Mouse (Mus musculus) heart, embryonic 16.5 days (tissue): Measurements from ENCODE around the gene Hepacam. TPM values are rescaled to one million over a fixed set of nuclear protein-coding genes. Genes with fewer than 3 reads are reported as not detected.

ENCODE experiments used
- ATAC-seq: fragments of 200-750 bp; cut with Nextera tagmentation; replicated peaks from 2 replicates; pipeline ENCODE4 v1.8.0; 2017; ENCODE audit warnings: moderate number of reproducible peaks; ENCODE audit not compliant: insufficient read depth, low FRiP score; ENCODE audit errors: extremely low read depth
- H3K27ac ChIP-seq: fragments of 300-500 bp; sonication (generic); 2 replicates; pipeline ENCODE4 v1.5.1; 2014; ENCODE audit warnings: mild to moderate bottlenecking, low read length, control low read depth, moderate library complexity
- H3K27me3 ChIP-seq: fragments of 300-500 bp; sonication (generic); 2 replicates; pipeline ENCODE4 v1.6.1; 2014; ENCODE audit warnings: low read length, mixed read lengths; ENCODE audit not compliant: control insufficient read depth, insufficient read depth
- H3K36me3 ChIP-seq: fragments of 300-500 bp; sonication (generic); 2 replicates; pipeline ENCODE4 v1.6.1; 2014; ENCODE audit not compliant: control insufficient read depth, insufficient read depth
- H3K4me1 ChIP-seq: fragments of 300-500 bp; sonication (generic); 2 replicates; pipeline ENCODE4 v1.6.1; 2014; ENCODE audit warnings: low read length, mixed read lengths; ENCODE audit not compliant: control insufficient read depth, insufficient read depth
- H3K4me2 ChIP-seq: fragments of 300-500 bp; sonication (generic); 2 replicates; pipeline ENCODE4 v1.6.1; 2014; ENCODE audit warnings: low read depth, mild to moderate bottlenecking, control low read depth, low read length
- H3K4me3 ChIP-seq: fragments of 300-500 bp; sonication (generic); 2 replicates; pipeline ENCODE4 v1.5.1; 2014; ENCODE audit warnings: mild to moderate bottlenecking, control low read depth, low read length
- H3K9ac ChIP-seq: fragments of 300-500 bp; sonication (generic); 2 replicates; pipeline ENCODE4 v1.6.1; 2014; ENCODE audit warnings: low read length, control low read depth
- H3K9me3 ChIP-seq: fragments of 300-500 bp; sonication (generic); replicated peaks from 2 replicates; pipeline ENCODE4 v1.6.1; 2016; ENCODE audit warnings: low read length; ENCODE audit not compliant: control insufficient read depth
- WGBS: fragments of 180-500 bp; shearing (Covaris S2); extraction: QIAGEN DNeasy Blood & Tissue Kit; methylation state at CpG from one replicate; pipeline ENCODE4 v1.1.7; 2014; 5-methylcytosine and 5-hydroxymethylcytosine counted together
- polyA plus RNA-seq: library from polyadenylated mRNA; unstranded; fragments of >200 nt; fragmentation: Nextera tagmentation; extraction: Ambion mirVana; gene quantifications from 2 replicates; pipeline ENCODE4 v1.2.1, GENCODE M21; 2015

Gene Hepacam
- polyA plus RNA-seq, 1 experiment from 2014 or later = 0.08 TPM

DNA sequence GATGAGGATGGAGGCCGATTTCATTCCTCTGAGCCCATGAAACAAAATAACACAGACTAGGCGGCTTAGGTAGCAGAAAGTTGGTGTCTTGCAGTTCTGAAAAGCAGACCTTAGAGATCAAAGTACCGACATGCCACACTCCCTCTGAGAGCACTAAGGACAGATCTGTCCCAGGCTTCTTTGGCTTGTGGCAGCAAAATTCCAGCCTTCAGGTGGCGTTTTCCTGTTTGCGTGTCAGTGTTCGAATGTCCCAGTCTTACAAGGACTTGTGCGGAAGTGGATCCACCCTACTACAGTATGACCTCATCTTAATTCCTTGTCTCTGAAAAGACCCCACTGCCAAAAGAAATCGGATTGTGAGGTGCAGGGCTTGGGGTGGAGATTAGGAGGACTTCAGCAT lies 1.7 kb downstream of the Hepacam start:
- no peaks in the 10 kb centered on the region for H3K36me3 ChIP-seq
- H3K9ac ChIP-seq = no peak overlapping the region
- 0 out of 2 replicates have a peak overlapping the region, but pooled peaks have one; percentile 12 for H3K27ac ChIP-seq
- H3K9me3 ChIP-seq = no peaks in the 10 kb centered on the region
- H3K27me3 ChIP-seq = no peaks in the 10 kb centered on the region
- H3K4me3 ChIP-seq = no peak overlapping the region
- 62% methylated on average over 8 of the region's 8 CpGs for WGBS
- no peaks in the 10 kb centered on the region for H3K4me1 ChIP-seq
- H3K4me2 ChIP-seq = no peak overlapping the region
- peak; percentile 45; the same call in 1 of the 2 replicates for ATAC-seq

DNA sequence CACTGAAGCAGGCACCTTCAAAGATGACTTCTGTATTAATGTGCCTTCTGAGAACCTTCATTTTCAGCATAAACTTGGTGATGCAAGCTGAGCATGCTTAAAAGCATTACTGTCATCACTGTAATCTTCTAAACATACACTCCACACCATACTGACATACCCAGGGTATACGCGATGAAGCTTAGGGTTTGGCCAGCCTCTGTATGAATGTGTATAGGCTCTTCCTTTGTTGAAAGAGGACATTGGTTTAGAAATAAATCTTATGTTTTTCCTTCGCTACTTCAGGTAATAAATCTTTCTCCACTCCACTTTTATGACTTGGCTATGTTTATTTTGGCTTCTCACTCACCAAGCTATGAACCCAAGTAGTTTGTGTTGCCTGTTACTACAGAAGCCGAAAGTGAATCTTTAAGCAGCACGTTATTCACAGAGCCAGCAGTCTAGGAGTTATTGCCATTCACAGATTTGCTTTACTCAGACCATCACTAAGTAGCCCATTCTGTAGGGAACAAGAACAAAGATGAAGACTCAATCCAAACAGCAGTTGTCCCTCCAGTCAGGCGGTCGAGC lies 4.2 kb downstream of the Hepacam start:
- Histone ChIP-seq H3K4me3 (no peak overlapping the region), H3K36me3 (no peaks in the 10 kb centered on the region), H3K9me3 (no peaks in the 10 kb centered on the region), H3K4me1 (no peaks in the 10 kb centered on the region), H3K4me2 (no peak overlapping the region), H3K27ac (no peak overlapping the region), H3K9ac (no peak overlapping the region), H3K27me3 (no peaks in the 10 kb centered on the region)
- WGBS = 82% methylated on average over 7 of the region's 7 CpGs
- ATAC-seq = no peak

- no peaks in the 10 kb centered on the region for H3K4me1 ChIP-seq
- ATAC-seq = no peak
- H3K36me3 ChIP-seq = no peaks in the 10 kb centered on the region
- no peak overlapping the region for H3K4me3 ChIP-seq
- no peaks in the 10 kb centered on the region for H3K27me3 ChIP-seq
- 81% methylated on average over 5 of the region's 5 CpGs for WGBS
- no peaks in the 10 kb centered on the region for H3K9me3 ChIP-seq
- H3K27ac ChIP-seq = no peak overlapping the region
- no peak overlapping the region for H3K4me2 ChIP-seq
- no peak overlapping the region for H3K9ac ChIP-seq
Measured at GRCm38 (mm10) chr9:37375718-37376117, 8.6 kb downstream of the Hepacam start.

DNA sequence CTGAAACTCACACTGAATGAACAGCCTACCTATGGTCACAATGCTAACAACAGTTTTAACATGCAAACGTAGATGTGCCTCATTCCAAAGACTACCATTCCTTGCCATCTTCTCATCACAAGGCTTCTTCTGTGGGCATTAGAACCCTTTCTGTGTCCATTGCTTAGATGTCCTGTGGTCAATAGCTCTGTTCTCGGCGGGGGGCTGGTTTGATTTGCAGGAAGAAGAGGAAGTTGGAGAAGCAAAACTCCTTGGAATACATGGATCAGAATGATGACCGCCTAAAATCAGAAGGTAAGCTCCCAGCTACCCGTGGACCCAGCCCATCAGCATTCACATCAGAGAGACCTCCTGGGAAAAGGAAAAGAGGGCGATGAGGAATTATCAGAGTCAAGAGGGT lies 16.0 kb downstream of the Hepacam start:
- no peaks in the 10 kb centered on the region for H3K9me3 ChIP-seq
- 91% methylated on average over 6 of the region's 6 CpGs for WGBS
- no peak overlapping the region for H3K4me2 ChIP-seq
- no peak overlapping the region for H3K27ac ChIP-seq
- no peak overlapping the region for H3K4me3 ChIP-seq
- H3K36me3 ChIP-seq = no peaks in the 10 kb centered on the region
- peaks cover 29% of the 10 kb centered on the region for H3K27me3 ChIP-seq
- H3K4me1 ChIP-seq = 0 out of 2 replicates have a peak, but pooled peaks cover 2% of the 10 kb centered on the region
- no peak overlapping the region for H3K9ac ChIP-seq
- ATAC-seq = no peak

DNA sequence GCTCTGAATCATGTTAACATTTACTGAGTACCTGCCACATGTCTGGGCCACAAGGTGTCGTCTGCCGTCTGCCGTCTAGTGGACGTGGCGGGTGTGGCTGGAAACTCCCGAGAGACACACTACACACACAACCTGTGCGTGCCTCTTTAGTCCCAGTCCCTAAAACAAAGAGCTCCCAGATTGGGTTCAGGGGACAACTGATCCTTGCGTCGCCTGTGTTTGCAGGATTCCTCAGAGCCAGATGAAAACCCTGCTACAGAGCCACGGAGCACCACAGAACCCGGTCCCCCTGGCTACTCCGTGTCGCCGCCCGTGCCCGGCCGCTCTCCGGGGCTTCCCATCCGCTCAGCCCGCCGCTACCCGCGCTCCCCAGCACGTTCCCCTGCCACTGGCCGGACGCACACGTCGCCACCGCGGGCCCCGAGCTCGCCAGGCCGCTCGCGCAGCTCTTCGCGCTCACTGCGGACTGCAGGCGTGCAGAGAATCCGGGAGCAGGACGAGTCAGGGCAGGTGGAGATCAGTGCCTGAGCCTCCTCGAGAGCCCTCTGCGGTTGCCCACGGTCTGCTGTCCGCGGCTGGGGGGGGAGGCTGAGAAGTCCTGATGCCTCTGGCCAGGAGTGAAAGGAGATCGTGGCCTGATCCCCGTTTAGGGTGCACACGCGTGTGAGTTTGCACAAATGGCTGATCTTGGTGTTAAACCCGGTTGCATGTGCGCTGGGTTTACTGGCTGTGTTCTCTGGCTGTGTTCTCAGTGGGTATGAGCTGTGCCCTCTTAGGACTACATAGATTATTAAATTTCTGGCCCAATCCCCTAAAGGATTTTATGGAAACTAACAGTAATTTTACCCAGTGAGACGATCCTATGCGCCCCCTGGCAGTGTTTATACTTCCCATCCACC lies 17.4 kb downstream of the Hepacam start:
- H3K27me3 ChIP-seq = peaks cover 29% of the 10 kb centered on the region
- ATAC-seq = peak; percentile 67
- 0 out of 2 replicates have a peak, but pooled peaks cover 2% of the 10 kb centered on the region for H3K4me1 ChIP-seq
- WGBS = 5% methylated on average over 54 of the region's 54 CpGs
- H3K9me3 ChIP-seq = no peaks in the 10 kb centered on the region
- peak overlapping the region; percentile 55 for H3K4me3 ChIP-seq
- H3K36me3 ChIP-seq = no peaks in the 10 kb centered on the region
- H3K27ac ChIP-seq = no peak overlapping the region
- peak overlapping the region; percentile 75 for H3K9ac ChIP-seq
- H3K4me2 ChIP-seq = peak overlapping the region; percentile 92

- Histone ChIP-seq H3K4me2 (no peak overlapping the region), H3K4me3 (no peak overlapping the region), H3K4me1 (no peaks in the 10 kb centered on the region), H3K27ac (no peak overlapping the region), H3K36me3 (no peaks in the 10 kb centered on the region), H3K9ac (no peak overlapping the region), H3K27me3 (peaks cover 4% of the 10 kb centered on the region), H3K9me3 (no peaks in the 10 kb centered on the region)
- 64% methylated on average over 2 of the region's 2 CpGs for WGBS
- no peak for ATAC-seq
Measured at GRCm38 (mm10) chr9:37390891-37391290, 23.7 kb downstream of the Hepacam start.

DNA sequence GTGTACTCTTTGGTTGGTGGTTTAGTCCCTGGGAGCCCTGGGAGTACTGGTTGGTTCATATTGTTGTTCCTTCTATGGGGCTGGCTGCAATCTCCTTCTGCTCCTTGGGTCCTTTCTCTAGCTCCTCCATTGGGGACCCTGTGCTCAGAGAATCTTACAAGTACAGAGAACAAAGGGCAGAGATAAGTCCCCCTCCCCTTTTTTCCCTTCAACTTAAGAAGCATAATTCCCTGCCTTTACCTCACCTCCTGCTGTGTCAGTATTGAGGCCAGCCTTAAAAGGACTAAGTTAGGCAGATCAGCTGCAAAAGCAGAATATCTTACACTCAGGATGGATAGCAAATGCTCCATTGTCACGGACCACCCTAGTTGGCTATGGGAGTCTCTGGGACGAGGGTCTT lies 24.9 kb downstream of the Hepacam start:
- no peak overlapping the region for H3K27ac ChIP-seq
- no peaks in the 10 kb centered on the region for H3K4me1 ChIP-seq
- no peaks in the 10 kb centered on the region for H3K36me3 ChIP-seq
- 73% methylated on average over 2 of the region's 2 CpGs for WGBS
- no peak overlapping the region for H3K4me3 ChIP-seq
- H3K9me3 ChIP-seq = no peaks in the 10 kb centered on the region
- H3K27me3 ChIP-seq = no peaks in the 10 kb centered on the region; the same call in 1 of the 2 replicates
- H3K4me2 ChIP-seq = no peak overlapping the region
- H3K9ac ChIP-seq = no peak overlapping the region
- no peak for ATAC-seq

- no peak overlapping the region for H3K9ac ChIP-seq
- WGBS = 60% methylated on average over 8 of the region's 8 CpGs
- no peak for ATAC-seq
- no peak overlapping the region for H3K27ac ChIP-seq
- no peak overlapping the region for H3K4me3 ChIP-seq
- H3K4me1 ChIP-seq = no peaks in the 10 kb centered on the region
- H3K27me3 ChIP-seq = no peaks in the 10 kb centered on the region
- no peak overlapping the region for H3K4me2 ChIP-seq
- no peaks in the 10 kb centered on the region for H3K9me3 ChIP-seq
- H3K36me3 ChIP-seq = no peaks in the 10 kb centered on the region
Measured at GRCm38 (mm10) chr9:37393482-37394131, 26.5 kb downstream of the Hepacam start.

GRCm38 (mm10) chr9:37400585-37400984 lies 33.4 kb downstream of the Hepacam start:
- Histone ChIP-seq H3K27ac (peak overlapping the region; percentile 28), H3K4me3 (no peak overlapping the region), H3K9ac (no peak overlapping the region), H3K4me2 (no peak overlapping the region), H3K9me3 (no peaks in the 10 kb centered on the region), H3K36me3 (no peaks in the 10 kb centered on the region), H3K4me1 (no peaks in the 10 kb centered on the region), H3K27me3 (no peaks in the 10 kb centered on the region; the same call in 1 of the 2 replicates)
- 59% methylated on average over 2 of the region's 2 CpGs for WGBS
- peak; percentile 63; the same call in 1 of the 2 replicates for ATAC-seq
